Mouse (Mus musculus): ENCODE results near the gene Mettl21e. TPM values are rescaled to one million over a fixed set of nuclear protein-coding genes. Genes with fewer than 3 reads are reported as not detected.

Mettl21e gene
- total RNA-seq, 2 experiments from 2014 or later: 0.11 TPM; not detected in 1

DNA sequence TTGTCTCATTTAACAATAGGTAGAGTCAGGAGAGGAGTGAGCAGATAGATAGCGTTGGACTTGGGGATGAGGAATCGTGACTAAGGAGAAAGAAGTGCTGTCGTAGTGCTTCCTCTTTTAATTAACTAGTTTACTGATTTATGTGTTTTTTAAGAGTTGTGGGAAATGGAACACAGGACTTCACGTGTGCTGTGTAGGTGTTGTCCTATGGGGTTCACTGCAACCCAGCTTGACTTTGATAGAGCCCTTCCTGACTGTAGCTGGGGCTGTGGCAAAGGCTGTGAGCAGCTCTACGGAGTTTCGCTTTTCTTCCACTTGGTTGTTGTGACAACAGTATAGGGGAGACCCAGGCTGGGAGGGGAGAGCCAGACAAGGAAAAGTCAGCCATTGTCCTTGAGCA lies 60.4 kb downstream of the Mettl21e start:
- no peak for DNase-seq (ENCODE audit: low spot score in 2 of 2)
- intact Hi-C loops (cut with DNase I): no loop called here

DNA sequence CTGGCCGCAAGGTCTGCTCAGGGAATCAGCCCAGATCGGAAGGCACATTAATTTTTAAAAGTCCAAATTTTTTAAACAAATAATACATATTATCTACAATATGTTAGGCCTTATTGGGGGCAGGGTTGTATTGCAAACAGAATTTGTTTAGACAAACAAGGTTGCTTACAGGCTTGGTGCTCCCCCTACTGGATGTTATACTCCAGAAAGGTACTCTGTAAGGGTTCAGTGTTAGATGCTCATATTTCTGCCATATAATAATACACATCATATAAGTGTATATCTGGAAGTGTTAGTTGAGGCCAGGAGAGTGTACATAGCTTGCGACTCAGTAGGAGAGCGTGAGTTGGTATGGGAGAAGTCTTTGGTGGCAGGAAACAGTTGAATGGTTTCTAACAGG lies 63.5 kb downstream of the Mettl21e start:
- DNase-seq (ENCODE audit: low spot score in 2 of 2): no peak
- intact Hi-C loops (cut with DNase I): no loop called here

Other genes starting within 250 kb of the Mettl21e start
- gene Mettl21c, start 198.9 kb downstream of the Mettl21e start, total RNA-seq (2021): not detected
- not detected for gene Gm8251, start 157.0 kb downstream of the Mettl21e start, total RNA-seq (2021)
- gene Tex30, start 116.5 kb downstream of the Mettl21e start, total RNA-seq (2021): 10 to 100 TPM in 1 of 2 experiments, 1 to 10 TPM in 1; 7.0 to 10.6 TPM
- gene Kdelc1, start 100.2 kb downstream of the Mettl21e start, total RNA-seq (2021): 10 to 100 TPM; 10.4 to 10.5 TPM
- 10 to 100 TPM; 38.5 to 39.3 TPM for gene Bivm, start 100.0 kb downstream of the Mettl21e start, total RNA-seq (2021)
- gene Ercc5, start 71.2 kb downstream of the Mettl21e start, total RNA-seq (2021): 10 to 100 TPM; 19.4 to 23.0 TPM

Data from left cerebral cortex, postnatal 14 days (tissue).